Mouse (Mus musculus) thymus, adult 18-20 months (tissue): ENCODE data around the gene C1qbp.

Source experiments
- DNase-seq, 2 experiments: peaks; one replicate each; pipeline ENCODE4 v3.0.0; 2022; ENCODE audit warnings: mixed read lengths in 2 of 2

C1qbp gene

GRCm38 (mm10) chr11:70982557-70983228 is at the start of gene C1qbp:
TSS of gene C1qbp (minus strand) at chr11:70983026.
- DNase-seq = peak; percentile 83 to 84

- DNase-seq = no peak
Observed at GRCm38 (mm10) chr11:71032070-71032469, 49.2 kb upstream of the C1qbp start.

GRCm38 (mm10) chr11:71029403-71030118 is 46.7 kb upstream of the C1qbp start:
- no peak for DNase-seq

GRCm38 (mm10) chr11:71028280-71028679 is 45.5 kb upstream of the C1qbp start:
- DNase-seq = no peak

DNA sequence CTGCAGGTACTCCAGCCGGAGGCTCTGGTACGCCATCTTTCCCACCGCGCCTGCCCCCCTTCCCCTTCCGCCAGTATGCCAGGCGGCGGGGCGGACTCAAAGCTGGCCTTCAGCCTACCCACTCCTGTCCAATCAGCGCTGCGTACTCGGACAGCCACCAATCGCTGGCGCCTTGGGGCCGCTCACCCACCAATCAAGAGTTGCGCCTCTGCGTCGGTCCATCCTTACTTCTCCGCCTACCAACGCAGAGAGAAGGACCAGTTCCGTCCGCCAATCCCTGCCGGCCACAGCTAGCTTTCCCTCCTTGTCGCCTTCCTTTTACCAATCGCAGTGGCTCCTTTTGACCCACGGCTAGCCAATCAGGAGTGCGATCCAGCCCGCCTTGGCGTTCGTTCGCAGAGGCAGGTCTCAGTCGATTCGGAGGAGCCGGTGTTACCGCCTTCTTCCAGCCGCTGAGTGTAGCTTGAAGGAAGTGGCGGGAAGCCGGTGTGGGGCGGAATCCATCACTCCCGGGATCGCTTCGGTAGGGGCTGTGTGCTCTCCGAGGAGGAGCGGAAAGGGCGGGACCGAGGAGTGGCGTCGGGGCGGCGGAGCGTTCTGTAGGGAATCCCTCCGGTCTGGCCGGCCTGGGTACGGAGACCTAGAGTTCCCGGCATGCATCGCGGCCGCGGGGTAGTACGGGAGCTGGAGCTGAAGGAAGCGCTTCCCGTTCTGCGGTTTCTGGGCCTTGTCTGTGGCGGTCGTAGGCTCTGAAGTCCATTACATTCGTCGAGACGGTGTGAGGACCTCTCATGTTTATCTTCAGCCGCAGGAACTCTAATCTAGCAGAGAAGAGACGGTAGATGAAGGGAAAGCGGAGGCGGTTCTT is 36.6 kb upstream of the C1qbp start, which contains the start of the genes Mis12 and Derl2:
Mis12 (plus strand) TSS at position 411 of the 868 bp plus-strand sequence.
Derl2 (minus strand) TSS at position 641 of the 868 bp plus-strand sequence.
- DNase-seq = peak; percentile 98 to 99

GRCm38 (mm10) chr11:71018416-71019200 is 35.8 kb upstream of the C1qbp start:
- no peak for DNase-seq

DNA sequence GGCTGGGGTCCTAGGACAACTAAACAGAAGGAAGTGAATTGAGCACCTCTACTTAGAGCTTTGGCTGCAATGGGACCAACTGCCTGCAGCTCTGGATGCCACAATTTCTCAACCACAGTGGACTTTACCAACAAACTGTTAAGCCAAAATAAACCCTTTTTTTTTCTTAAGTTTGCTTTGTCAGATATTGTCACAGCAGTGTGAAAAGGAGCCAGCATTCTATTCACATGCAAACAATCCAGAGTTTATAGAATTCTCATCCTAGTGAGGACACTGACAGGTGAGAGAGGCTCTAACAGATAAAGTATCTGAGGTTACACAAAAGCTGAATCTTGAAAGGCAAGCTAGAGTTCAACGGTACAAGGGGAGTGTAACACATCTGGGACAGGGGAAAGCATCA is 34.2 kb upstream of the C1qbp start:
- no peak for DNase-seq

GRCm38 (mm10) chr11:71012743-71013142 is 29.9 kb upstream of the C1qbp start:
- no peak for DNase-seq

DNA sequence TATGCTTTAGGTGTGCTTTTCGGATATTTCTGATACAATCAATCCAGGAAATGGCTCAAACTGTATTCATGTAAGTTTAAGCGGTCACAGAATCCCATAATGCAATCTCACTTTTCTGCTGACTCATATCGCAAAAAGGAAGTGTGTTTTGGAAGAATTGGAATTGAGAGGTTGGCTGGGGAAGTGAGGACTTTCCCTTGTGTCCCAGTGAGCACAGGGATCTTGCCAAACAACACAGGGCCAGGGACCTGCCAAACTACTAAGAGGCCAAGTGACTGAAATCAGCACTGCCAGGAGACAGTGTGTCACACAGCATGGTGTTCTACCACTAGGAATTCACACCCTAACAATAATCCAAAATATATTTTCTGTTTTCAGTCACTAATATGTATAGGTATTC is 25.5 kb upstream of the C1qbp start:
- DNase-seq = no peak

DNA sequence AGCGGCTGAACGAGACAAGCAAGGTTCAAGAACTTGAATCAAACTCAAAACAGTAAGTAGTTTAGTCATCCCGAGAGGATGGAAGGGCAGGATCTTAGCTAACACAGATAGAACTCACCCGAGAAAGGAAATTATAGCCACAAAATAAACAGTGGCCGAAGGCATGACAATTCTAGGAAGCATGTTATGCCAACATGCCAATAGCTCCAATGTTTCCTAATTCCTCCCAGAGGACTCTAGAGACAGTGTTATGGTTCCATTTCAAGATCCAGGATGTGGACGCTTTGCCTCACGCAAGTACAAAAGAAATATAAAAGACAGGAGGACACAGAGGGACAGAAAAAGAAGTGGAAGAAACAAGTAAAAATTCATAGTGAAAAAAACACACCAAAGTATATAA is 25.0 kb upstream of the C1qbp start:
- no peak for DNase-seq

GRCm38 (mm10) chr11:71007026-71007425 is 24.2 kb upstream of the C1qbp start:
- DNase-seq = no peak

DNA sequence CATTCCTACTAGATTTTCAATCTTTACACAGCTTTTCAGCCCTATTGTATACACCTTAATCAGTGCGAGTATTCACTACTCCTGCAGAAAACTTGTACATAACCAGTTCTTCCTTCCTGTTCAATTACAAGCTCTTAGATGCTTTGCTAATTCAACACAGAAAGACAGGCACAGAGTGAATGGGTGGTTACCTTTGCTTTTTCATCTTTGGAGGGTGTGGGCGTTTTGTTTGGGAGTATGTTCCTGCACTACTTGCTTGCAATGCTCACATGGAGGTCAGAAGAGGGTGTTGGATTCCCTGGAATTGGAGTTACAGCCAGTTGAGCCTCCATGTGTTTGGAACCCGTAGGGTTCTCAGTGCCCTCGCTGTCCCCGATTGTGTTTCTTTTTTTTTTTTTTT is 22.2 kb upstream of the C1qbp start:
- DNase-seq = no peak

GRCm38 (mm10) chr11:71004316-71004773 is 21.5 kb upstream of the C1qbp start, which contains the start of gene Dhx33:
TSS of gene Dhx33 (minus strand) at chr11:71004437.
- peak; percentile 91 to 95 for DNase-seq

GRCm38 (mm10) chr11:71003611-71004315 is 20.9 kb upstream of the C1qbp start:
- DNase-seq = peak in 1 of 2 experiments; percentile 43

GRCm38 (mm10) chr11:71001167-71001566 is 18.3 kb upstream of the C1qbp start:
- no peak for DNase-seq

GRCm38 (mm10) chr11:70982030-70982429 is 796 bp downstream of the C1qbp start:
- DNase-seq = no peak

DNA sequence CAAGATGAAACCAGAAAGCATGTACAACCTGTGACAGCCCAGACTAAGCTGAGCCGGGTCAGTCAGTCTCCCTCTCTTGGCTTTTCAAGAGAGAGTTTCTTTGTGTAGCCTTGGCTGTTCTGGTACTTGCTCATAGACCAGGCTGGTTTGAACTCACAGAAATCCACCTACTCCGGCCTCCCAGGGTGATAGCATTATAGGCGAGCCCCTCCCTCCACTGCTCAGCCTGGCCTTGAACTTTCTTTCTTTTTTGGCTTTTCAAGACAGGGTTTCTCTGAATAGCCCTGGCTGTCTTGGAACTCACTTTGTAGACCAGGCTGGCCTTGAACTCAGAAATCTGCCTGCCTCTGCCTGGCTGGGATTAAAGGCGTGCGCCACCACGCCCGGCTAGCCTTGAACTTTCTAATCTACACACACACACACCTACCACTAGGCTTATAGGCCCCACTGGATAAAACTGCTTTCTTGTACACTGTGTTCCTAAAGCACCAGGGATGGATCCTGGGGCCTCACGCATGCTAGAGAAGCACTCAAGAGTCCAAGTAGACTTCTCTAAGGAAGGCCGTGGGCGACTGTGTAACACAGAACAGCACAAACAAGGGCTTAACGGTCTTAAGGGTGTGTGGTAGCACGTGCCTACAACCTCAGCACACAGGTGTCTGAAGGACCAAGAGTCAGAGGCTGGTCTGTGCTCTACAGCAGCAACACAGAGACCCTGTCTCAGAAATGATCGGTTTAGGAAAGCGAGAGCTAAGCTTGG is 1.9 kb downstream of the C1qbp start:
- DNase-seq = no peak

GRCm38 (mm10) chr11:70980232-70980631 is 2.6 kb downstream of the C1qbp start:
- no peak for DNase-seq

DNA sequence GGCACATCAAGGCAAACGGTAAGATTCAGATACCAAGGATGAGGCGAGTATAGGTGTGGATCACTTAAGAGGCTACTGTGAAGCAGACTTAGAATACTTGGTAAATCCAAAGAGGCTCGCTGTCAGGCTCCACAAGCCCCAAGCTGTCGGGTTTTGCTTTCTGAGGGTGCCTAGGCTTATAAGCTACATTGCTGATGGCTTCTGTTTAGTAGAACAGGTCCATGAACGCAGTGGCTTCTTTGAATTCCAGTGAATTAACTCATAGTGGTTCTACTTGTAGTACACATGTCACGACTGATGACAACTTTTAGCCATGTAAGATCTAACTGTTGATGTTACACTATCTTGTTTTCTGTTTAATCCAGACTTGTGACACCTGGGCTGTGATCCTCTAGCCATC is 5.5 kb downstream of the C1qbp start:
- DNase-seq = no peak

GRCm38 (mm10) chr11:70975193-70975592 is 7.6 kb downstream of the C1qbp start:
- no peak for DNase-seq

- DNase-seq = no peak
Observed at GRCm38 (mm10) chr11:70973947-70974346, 8.9 kb downstream of the C1qbp start.
